Mouse (Mus musculus) lung, adult 2 months (tissue): ENCODE measurements around the gene Gm6268.

ENCODE experiments used
- CTCF ChIP-seq: fragments of 200-500 bp; IDR thresholded peaks from 2 replicates; pipeline ENCODE4 v1.5.1; 2011; ENCODE audit warnings: mild to moderate bottlenecking, low read length, control low read depth; ENCODE audit not compliant: insufficient read depth
- POLR2A ChIP-seq: fragments of 200-500 bp; IDR thresholded peaks from 2 replicates; pipeline ENCODE4 v1.6.1; 2011; ENCODE audit warnings: low read depth, mild to moderate bottlenecking, control low read depth, low read length, borderline replicate concordance; ENCODE audit errors: extremely low read depth

DNA sequence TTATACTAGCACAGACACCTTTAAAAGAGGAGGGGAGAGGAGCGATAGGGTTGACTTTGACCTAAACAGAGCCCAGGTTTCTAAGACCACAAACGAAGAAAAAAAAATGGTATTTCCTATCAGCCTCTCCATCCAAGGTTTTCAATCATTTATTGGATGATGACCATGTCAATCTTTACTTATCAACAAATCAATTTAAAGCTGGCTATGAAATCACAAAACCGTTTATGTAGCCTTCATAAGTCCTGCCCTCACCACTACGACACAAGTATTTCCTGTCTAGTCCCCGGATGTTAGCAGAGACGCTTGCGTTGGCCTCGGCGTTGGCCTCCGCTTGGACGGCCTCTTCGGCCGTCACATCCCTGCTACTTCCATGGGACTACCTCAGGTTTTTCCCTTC, at the start of gene Gm6268:
- TF ChIP-seq CTCF: no peak
- no peak for TF ChIP-seq POLR2A
